Mouse (Mus musculus) layer of hippocampus, adult 18-20 months (tissue): ENCODE measurements around the gene 1700029I15Rik. TPM values are rescaled to one million over a fixed set of nuclear protein-coding genes. Genes with fewer than 3 reads are reported as not detected.

ENCODE experiments used
- DNase-seq, 2 experiments: peaks; one replicate each; pipeline ENCODE4 v3.0.0; 2022; ENCODE audit warnings: low spot score in 2 of 2
- microRNA-seq, 2 experiments: library from miRNA; unstranded; fragments of <30 nt; microRNA quantifications; one replicate each; pipeline ENCODE4 v1.2.0; 2021
- total RNA-seq, 2 experiments: library from RNA; stranded (reverse); gene quantifications; 2 replicates each; pipeline ENCODE4 v1.2.3; 2021

1700029I15Rik gene
- total RNA-seq, 2 experiments from 2014 or later = 3.7 to 6.2 TPM

DNA sequence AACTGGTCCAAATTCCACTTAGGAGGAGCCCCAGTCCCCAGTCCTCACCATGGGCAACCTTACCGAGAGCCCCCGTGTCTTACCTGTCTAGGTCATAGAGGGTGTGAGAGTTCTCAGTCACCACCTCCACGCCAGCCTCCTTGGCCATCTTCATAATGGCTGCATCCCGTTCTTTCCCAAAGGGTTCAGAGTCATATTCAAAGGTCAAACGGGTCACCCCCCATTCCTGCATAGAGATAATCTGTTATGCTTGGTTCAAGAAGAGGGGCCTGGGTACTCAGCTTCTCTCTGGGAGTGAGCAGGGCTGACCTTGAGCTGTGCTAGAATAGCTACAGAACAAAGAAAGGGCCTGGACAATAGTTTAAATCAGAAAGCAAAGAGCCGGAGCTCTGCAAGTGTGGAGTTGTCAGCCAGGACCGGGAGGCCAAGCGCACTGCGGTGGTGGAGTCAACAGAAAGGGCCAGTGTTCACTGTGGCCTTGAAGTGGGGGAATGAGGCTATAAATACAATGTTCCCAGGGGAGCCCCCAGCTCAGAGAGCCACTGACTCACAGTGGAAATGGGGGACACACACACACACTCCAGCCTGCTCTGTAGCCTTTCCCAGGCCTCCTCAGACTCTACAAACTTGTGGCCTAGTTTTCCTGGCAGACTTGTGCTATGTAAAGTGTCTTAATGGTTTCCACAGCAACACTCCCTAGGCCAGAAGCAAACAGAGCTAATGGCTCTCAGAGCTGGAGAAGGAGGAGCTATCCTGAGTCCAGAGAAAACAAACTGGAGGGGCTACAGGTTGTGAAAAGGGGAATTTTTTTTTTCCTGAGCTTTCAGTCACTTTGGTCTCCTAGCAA, 42.3 kb downstream of the 1700029I15Rik start:
- DNase-seq = peak in 1 of 2 experiments; percentile 61

DNA sequence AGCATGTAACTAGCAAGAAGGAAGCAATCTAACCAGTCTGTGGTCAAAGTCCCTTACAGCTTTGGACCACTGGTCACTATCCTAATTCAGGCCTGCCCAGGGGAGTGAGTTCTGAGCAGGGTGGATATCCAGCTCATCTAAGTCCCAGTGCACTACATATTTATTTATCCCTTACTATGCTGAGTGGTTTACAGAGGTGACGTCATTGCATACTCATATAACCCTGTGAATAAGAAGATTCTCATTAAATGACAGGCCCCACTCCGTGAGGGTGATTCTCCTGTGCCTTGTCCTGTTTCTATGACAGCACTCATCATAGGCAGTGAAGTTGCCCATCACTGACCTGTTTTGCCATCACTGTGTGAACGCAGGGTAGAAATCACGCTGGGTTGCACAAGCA, 43.0 kb downstream of the 1700029I15Rik start:
- no peak for DNase-seq

DNA sequence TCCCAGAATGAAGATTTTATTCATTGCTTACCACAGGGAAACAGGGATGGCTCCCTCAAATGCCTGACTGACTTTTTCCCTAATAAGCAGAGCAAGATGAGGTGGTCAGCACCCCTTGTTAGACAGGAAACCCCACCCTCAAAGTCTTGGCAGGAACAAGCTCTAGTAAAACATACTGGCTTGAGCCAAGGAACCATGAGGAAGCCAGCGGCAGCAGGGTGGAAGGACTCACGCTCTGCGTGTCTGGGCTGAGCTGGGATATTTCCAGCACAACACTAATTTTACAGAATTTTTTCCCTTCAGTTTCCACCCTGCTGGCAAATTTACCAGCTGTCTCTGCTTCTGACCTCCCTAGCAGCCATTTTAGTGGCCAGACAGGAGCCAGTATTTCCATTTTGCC, 44.1 kb downstream of the 1700029I15Rik start:
- no peak for DNase-seq

DNA sequence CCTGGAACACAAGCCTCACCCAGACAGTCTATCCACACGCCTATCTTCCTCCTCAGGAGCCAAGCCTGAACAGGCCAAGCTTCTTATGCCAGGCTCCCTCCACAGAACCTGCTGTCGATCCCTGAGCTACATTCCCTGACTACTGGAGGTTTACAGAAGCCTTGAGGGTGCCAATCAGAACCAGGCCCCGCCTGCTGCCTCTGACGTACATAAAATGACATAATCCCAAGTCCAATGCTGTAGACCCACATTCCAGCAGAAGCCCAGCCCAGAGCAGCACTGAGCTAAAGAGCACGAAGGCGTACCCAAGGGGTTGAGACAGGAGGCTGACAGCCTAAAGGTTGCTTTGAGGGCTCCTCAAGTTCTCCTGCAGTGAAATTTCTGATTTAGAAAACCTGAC, 45.5 kb downstream of the 1700029I15Rik start:
- DNase-seq = peak; percentile 73 to 88

DNA sequence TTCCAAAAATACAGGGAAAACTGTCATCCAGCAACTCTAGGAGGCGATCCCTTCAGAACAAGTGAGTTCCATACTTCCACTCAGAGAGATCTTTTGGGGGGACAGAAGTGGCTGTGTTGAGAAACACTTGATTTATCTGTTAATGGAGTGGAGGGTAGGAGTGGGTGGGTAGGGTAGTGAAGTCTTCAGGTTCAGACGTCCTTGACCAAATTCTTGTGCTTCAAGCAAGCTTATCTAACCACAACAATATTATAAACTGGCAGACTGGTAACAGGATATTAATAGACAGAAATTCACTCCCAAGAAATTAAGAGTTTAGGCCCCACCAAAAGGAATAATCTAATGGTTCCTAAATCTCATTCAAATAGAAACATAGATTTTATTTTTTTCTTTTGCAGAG, 47.8 kb downstream of the 1700029I15Rik start:
- no peak for DNase-seq

DNA sequence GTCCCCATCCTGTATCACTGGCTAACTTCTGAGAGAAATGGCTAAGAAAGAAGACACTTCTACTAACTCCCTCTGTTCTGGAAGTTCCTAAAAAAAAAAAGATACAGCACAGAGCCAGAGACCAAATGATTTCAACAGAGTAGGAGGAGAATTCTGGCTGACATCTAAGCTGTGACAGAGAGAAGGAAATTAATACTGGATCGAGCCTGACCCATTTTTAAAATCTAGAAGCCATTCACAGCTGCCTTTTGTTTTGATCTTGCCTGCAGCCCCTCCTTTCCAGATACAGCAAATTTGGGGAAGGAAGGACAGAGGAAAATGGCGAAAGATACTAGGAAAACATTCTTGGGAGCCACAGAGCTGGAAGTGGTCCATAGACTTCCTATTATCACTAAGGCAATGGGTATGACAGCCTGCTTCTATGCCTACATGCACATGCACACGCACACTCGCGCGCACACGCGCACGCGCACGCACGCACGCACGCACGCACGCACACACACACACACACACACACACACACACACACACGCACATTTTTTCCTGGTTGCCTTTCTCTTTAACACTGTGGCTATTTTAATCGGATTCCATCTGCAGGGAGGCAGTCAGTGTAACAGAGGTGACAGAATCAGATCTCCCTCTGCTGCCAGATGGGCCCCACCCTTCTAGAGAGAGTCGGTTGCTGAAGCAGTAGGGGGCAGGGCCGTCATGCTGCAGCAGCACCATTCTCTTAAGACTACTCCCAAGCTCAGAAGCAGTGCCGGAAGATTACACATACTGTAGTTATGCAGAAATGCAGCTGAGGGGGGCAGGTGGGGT, 48.6 kb downstream of the 1700029I15Rik start:
- DNase-seq = peak; percentile 61 to 77

DNA sequence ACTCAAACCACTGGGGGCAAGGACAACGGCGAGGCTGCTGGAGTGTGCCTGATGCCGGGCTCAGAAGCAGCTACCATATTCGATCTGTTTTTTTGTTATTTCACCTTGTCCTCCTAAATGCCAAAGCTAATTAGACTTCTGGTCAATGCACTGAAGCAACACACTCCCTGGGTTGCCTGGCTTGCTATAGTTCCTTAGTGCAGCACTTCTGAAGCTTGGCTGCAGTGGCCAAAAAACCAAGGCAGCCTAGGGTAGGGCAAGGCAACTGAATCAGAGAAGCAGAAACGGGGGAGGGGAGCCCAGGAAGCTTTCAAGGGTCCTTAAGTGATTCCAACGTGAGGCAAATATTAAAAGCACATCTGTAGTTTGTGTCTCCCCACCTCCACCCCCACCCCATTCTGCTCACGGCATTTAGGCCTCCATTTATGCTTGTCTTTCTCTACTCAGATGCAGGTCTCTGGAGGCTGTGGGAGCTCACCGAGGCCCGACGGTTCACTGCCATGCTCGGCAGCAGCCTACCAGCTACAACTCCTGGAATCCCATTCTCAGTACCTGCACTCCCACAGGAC, 49.4 kb downstream of the 1700029I15Rik start:
- DNase-seq = no peak

DNA sequence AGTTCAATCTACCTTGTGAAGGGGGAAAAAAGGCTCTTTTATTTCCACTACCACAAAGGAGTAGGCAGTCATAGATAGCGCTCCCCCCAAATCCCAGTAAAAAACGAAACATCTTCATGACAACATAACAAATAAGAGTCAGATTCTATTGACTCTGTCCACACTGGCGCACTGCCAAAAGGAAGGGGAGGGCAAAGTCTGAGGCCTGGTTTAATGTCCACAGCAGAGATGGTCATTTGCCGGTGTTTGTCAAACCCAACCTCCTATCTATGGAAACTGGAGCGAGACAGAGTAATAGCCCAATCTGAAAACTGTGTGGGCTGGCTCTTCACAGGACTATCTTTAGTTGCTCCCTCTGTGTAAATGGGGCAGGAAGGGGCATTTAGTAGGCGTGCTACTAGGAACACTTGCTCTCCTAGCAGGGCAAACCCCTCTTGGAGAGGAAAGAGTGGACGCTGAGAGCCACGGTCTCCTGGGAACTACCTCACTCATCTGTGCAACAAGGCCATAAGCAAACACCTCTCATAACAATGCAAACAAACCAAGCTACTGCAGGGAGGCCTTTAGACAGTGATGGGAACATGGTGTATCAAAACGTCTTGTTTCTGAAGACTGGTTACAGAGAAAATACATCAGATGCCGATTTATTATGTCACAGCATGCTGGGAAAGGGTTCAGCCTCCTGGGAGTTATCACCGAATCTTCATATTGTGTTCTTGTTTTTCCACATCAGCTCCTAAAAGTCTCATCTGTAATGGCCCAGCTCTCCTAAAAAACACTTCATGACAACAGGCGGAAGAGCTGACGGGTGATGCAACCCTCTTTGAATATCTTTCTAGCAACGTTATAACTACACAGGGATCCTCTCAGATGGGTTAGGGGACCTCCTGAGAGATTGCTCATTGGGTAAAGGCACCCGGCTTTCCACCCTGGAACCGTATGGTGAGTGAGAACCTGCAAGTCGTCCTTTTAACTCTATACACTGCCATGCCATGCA, 50.3 kb downstream of the 1700029I15Rik start:
- DNase-seq = no peak

DNA sequence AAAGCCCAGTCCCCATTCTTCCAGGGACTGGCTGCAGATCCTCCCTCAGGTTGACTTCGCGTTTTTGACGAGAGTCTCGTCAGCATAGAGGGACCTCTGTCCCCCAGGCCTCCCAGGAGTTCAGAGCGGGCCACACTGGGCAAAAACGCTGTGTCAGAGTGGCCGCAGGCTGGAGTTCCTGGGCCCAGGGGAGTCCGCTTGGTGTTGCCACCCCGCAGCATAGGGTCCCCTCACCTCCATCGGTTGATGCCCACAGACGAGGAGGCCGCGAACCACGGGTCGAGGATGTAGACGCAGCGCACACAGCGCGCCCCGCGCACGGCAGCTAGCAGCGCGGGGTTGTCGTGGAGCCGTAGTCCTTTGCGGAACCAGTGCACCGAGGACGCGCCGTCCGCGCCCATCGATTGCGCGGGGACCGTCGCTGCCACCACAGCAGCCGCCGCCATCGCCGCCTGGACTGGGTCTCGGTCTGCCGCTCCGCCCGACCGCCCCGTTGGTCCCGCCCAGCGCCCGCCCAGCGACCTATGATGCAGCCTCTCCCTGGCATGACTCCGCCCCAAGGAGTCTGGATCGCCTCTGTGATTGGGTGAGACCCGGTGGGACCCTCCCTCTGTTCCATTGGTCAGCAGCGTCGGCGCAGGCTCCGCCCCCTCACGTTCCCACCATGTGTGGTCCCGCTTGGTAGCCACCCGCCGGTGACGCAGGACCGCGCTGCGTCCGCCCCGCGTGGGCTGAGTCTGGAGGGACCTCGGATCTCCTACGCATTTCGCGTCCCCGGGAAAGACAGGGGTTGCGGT, 51.4 kb downstream of the 1700029I15Rik start, which contains the start of gene Cry2:
Gene Cry2, minus strand, starts transcription at position 466 of the 797 bp plus-strand sequence.
- peak; percentile 99 for DNase-seq

DNA sequence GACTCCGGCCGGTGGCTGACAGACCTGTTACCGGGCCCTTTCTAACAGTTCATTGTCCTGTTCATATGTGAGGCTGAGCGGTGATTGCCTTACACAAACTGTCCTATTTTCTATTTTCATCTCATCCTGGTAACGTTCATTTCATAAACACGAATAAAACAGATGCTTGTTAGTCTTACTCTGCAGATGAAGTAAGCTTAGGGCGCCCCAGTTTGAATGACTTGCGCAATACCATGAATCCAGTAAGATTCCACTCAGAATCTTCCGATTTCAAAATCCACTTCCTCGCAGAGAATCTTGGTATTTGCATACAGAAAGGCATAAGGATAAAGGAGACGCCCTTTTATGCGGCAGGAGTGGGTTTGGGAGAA, 52.0 kb downstream of the 1700029I15Rik start:
- no peak for DNase-seq

DNA sequence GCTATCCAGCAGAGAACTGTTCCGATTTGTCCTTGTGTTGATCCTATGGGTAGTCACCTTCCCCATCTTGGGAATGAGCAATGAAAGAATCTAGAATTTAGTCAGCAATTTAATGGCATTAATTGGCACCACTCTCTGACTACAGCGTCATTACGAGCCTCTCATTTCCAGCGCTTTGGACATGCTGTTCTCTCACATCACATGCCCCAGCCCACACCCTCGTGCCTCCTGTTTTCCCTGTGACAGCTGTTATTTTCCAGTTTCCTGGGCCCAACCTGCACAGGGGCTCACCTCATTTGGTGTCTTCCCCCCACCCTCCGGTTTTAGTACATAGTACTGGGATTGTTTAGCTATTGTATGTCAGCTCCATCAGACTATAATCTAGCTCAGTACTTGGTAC, 52.7 kb downstream of the 1700029I15Rik start:
- peak in 1 of 2 experiments; percentile 53 for DNase-seq

Small RNA genes within 50 kb of the gene (microRNA-seq; reads per million reads assigned to microRNA genes)
- gene Mir7000 = 3.5 to 5.3 reads per million in 2 experiments

Other genes with a start within 250 kb of the 1700029I15Rik start
- 10 to 100 TPM; 31.7 to 32.8 TPM for gene Pex16, start 7.9 kb upstream of the 1700029I15Rik start, total RNA-seq
- gene Large2, start 7.7 kb upstream of the 1700029I15Rik start, total RNA-seq = under 1 TPM; 0.20 to 0.86 TPM
- 100 to 1,000 TPM; 350 to 365 TPM for gene Mapk8ip1, start 18.7 kb downstream of the 1700029I15Rik start, total RNA-seq
- 100 to 1,000 TPM in 1 of 2 experiments, 10 to 100 TPM in 1; 99.0 to 111 TPM for gene Cry2, start 51.5 kb downstream of the 1700029I15Rik start, total RNA-seq
- gene Slc35c1, start 78.0 kb downstream of the 1700029I15Rik start, total RNA-seq = 10 to 100 TPM; 13.6 to 14.1 TPM
- gene Chst1, start 217.2 kb downstream of the 1700029I15Rik start, total RNA-seq = 100 to 1,000 TPM; 307 to 312 TPM